Mouse (Mus musculus) right cerebral cortex, postnatal 10 days (tissue): ENCODE results near the gene Pcyt1a.
A peak's percentile ranks its signal among the peaks of the same experiment; 100 is the strongest.
"Not testable (repeated sequence)": the region's sequence is repeated elsewhere in the genome, so short reads cannot be mapped to it uniquely, and the experiment has no call there.

Source experiments
- DNase-seq, 2 experiments: peaks; one replicate each; pipeline ENCODE4 v3.0.0; 2021; ENCODE audit warnings: low spot score in 2 of 2

Gene Pcyt1a

GRCm38 (mm10) chr16:32434066-32434465 is 3.3 kb downstream of the Pcyt1a start:
- DNase-seq: no peak

- DNase-seq: no peak
These were observed 4.0 kb downstream of the Pcyt1a start for GRCm38 (mm10) chr16:32434691-32435090.

- no peak for DNase-seq
These were observed 5.9 kb downstream of the Pcyt1a start for GRCm38 (mm10) chr16:32436657-32437056.

GRCm38 (mm10) chr16:32437266-32437665 is 6.5 kb downstream of the Pcyt1a start:
- DNase-seq: no peak

- no peak for DNase-seq
These were observed 10.7 kb downstream of the Pcyt1a start for GRCm38 (mm10) chr16:32441432-32441831.

- DNase-seq: not testable (repeated sequence)
These were observed 13.9 kb downstream of the Pcyt1a start for GRCm38 (mm10) chr16:32444615-32445014.

- no peak for DNase-seq
These were observed 14.8 kb downstream of the Pcyt1a start for GRCm38 (mm10) chr16:32445558-32445957.

- no peak for DNase-seq
These were observed 15.9 kb downstream of the Pcyt1a start for GRCm38 (mm10) chr16:32446563-32447138.

GRCm38 (mm10) chr16:32449665-32450064 is 18.9 kb downstream of the Pcyt1a start:
- DNase-seq: no peak

- DNase-seq: no peak
These were observed 19.4 kb downstream of the Pcyt1a start for GRCm38 (mm10) chr16:32450133-32450532.

- no peak for DNase-seq
These were observed 22.4 kb downstream of the Pcyt1a start for GRCm38 (mm10) chr16:32453102-32453501.

- no peak for DNase-seq
These were observed 23.9 kb downstream of the Pcyt1a start for GRCm38 (mm10) chr16:32454646-32455045.

GRCm38 (mm10) chr16:32456086-32456485 is 25.4 kb downstream of the Pcyt1a start:
- no peak for DNase-seq

- DNase-seq: no peak
These were observed 26.0 kb downstream of the Pcyt1a start for GRCm38 (mm10) chr16:32456761-32457160.

GRCm38 (mm10) chr16:32457589-32458386 is 27.1 kb downstream of the Pcyt1a start:
- DNase-seq: peak; percentile 35 to 41

GRCm38 (mm10) chr16:32460518-32460917 is 29.8 kb downstream of the Pcyt1a start:
- no peak for DNase-seq

GRCm38 (mm10) chr16:32461713-32462112 is 31.0 kb downstream of the Pcyt1a start:
- no peak for DNase-seq

GRCm38 (mm10) chr16:32462950-32463349 is 32.2 kb downstream of the Pcyt1a start:
- DNase-seq: no peak

- DNase-seq: no peak
These were observed 32.7 kb downstream of the Pcyt1a start for GRCm38 (mm10) chr16:32463426-32463825.

- no peak for DNase-seq
These were observed 34.2 kb downstream of the Pcyt1a start for GRCm38 (mm10) chr16:32464908-32465307.

- no peak for DNase-seq
These were observed 37.8 kb downstream of the Pcyt1a start for GRCm38 (mm10) chr16:32468488-32468887.

- DNase-seq: no peak
These were observed 38.8 kb downstream of the Pcyt1a start for GRCm38 (mm10) chr16:32469404-32470105.
